Comparison of ENCODE assay signal across 23 mouse cellular contexts in the genomic region with DNA sequence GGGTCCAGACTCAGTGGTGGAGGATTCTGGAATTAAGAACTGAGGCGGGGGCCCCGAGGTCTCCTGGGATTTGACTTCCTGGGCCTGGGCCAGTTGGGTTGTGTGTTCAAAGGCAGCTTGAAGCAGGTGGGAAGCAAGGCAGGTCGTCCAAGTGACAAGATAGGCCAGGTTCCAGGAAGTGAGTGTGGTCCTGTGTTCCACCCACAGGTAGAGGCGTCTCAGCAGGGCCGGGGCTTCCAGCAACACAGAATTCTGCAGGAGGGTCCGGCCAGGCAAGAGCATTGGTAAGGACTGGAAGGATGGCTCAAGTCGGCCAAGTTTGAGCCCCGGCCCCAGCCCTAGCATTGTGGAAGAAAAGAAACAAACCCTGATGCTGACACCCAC. TPM values are rescaled to one million over a fixed set of nuclear protein-coding genes. Genes with fewer than 3 reads are reported as not detected.
"Had no signal": no experiment of that assay in that cellular context is flagged by ENCODE, and none has a peak within 500 bp of the region (broad histone marks: within the 10 kb centered on the region; RNA-seq: fewer than 3 reads in every experiment).

No protein-coding gene starts in this region.

- H3K4me3 ChIP-seq: liver, embryonic 15.5 days; lung, embryonic 15.5 days; midbrain, embryonic 10.5 days; midbrain, embryonic 12.5 days; myocyte; neural tube, embryonic 13.5 days; neural tube, embryonic 15.5 days had no signal

- H3K27me3 ChIP-seq: liver, embryonic 15.5 days; lung, embryonic 15.5 days; midbrain, embryonic 12.5 days; neural tube, embryonic 13.5 days; neural tube, embryonic 15.5 days had no signal

- H3K9ac ChIP-seq: liver, embryonic 15.5 days; liver, postnatal 0 days; lung, embryonic 15.5 days; midbrain, embryonic 12.5 days; neural tube, embryonic 13.5 days; neural tube, embryonic 15.5 days had no signal

- H3K4me1 ChIP-seq: midbrain, embryonic 12.5 days had no signal

- H3K4me2 ChIP-seq: liver, embryonic 15.5 days; lung, embryonic 15.5 days; midbrain, embryonic 12.5 days; neural tube, embryonic 13.5 days; neural tube, embryonic 15.5 days had no signal

- H3K36me3 ChIP-seq: liver, embryonic 15.5 days; lung, embryonic 15.5 days; midbrain, embryonic 10.5 days; midbrain, embryonic 12.5 days; neural tube, embryonic 13.5 days; neural tube, embryonic 15.5 days had no signal

- H3K9me3 ChIP-seq: liver, embryonic 15.5 days; lung, embryonic 15.5 days; midbrain, embryonic 10.5 days; midbrain, embryonic 12.5 days; neural tube, embryonic 13.5 days; neural tube, embryonic 15.5 days had no signal

- ATAC-seq: liver, postnatal 0 days had no signal

- H3K27ac ChIP-seq: liver, embryonic 15.5 days; lung, embryonic 15.5 days; macrophage; midbrain, embryonic 10.5 days; midbrain, embryonic 12.5 days; neural tube, embryonic 13.5 days; neural tube, embryonic 15.5 days had no signal

- DNase-seq: liver, postnatal 0 days; lung, adult 2 months; right cerebral cortex, adult 18-20 months; right cerebral cortex, postnatal 25 days; spleen, adult 18-20 months; thymus, adult 18-20 months; thymus, postnatal 14 days; thymus, postnatal 36 days had no signal

RNA-seq across cellular contexts. Expression of gene Tmem270, which starts 4.9 kb away (rescaled TPM):
- polyA plus RNA-seq: liver, embryonic 15.5 days; liver, postnatal 0 days; lung, adult 2 months; lung, embryonic 15.5 days; macrophage; midbrain, embryonic 10.5 days; midbrain, embryonic 12.5 days; midbrain, embryonic 14.5 days; midbrain, embryonic 16.5 days; myocyte; neural tube, embryonic 11.5 days; neural tube, embryonic 13.5 days; neural tube, embryonic 15.5 days; small intestine, adult 2 months; stomach, embryonic 14.5 days; stomach, embryonic 16.5 days; thymus, postnatal 0 days had no signal

RNA-seq across cellular contexts. Expression of gene Cldn13, which starts 13.7 kb away (rescaled TPM):
- polyA plus RNA-seq: lung, adult 2 months; macrophage; midbrain, embryonic 14.5 days; midbrain, embryonic 16.5 days; myocyte; neural tube, embryonic 15.5 days; small intestine, adult 2 months had no signal

RNA-seq across cellular contexts. Expression of gene Cldn4, which starts 45.1 kb away (rescaled TPM):
- polyA plus RNA-seq: macrophage; midbrain, embryonic 14.5 days; midbrain, embryonic 16.5 days; myocyte had no signal
